Mouse (Mus musculus) myocyte (in vitro differentiated cells): ENCODE results near the gene Cyfip1. TPM values are rescaled to one million over a fixed set of nuclear protein-coding genes. Genes with fewer than 3 reads are reported as not detected.

ENCODE experiments used
- H3K27me3 ChIP-seq: one replicate; pipeline ENCODE4 v1.6.1; 2011; ENCODE audit not compliant: control insufficient read depth, insufficient read depth, insufficient read length
- H3K36me3 ChIP-seq: one replicate; pipeline ENCODE4 v1.6.1; 2011; ENCODE audit not compliant: control insufficient read depth, insufficient read depth
- H3K4me2 ChIP-seq: one replicate; pipeline ENCODE4 v1.6.1; 2011; ENCODE audit warnings: low read depth, control low read depth
- H3K4me3 ChIP-seq: one replicate; pipeline ENCODE4 v1.5.1; 2011; ENCODE audit warnings: mild to moderate bottlenecking, control low read depth, moderate library complexity
- H3K79me2 ChIP-seq: one replicate; pipeline ENCODE4 v1.6.1; 2011; ENCODE audit not compliant: control insufficient read depth, insufficient read depth
- H3ac ChIP-seq: one replicate; pipeline ENCODE4 v1.6.1; 2011; ENCODE audit not compliant: control insufficient read depth, insufficient read length
- CEBPB ChIP-seq: IDR thresholded peaks from 2 replicates; pipeline ENCODE4 v1.6.1; 2011; ENCODE audit warnings: mild to moderate bottlenecking, moderate library complexity; ENCODE audit not compliant: poor library complexity, insufficient read depth, severe bottlenecking
- E2F4 ChIP-seq: IDR thresholded peaks from one replicate; pipeline ENCODE4 v1.6.1; 2011; ENCODE audit warnings: mild to moderate bottlenecking, control low read depth, moderate library complexity; ENCODE audit not compliant: insufficient read depth
- MAX ChIP-seq: IDR thresholded peaks from one replicate; pipeline ENCODE4 v1.6.1; 2011; ENCODE audit warnings: low read depth, mild to moderate bottlenecking, control low read depth
- MYOD1 ChIP-seq, 3 experiments: IDR thresholded peaks; one replicate each; pipeline ENCODE4 v1.6.1; 2011; ENCODE audit warnings: control low read depth in 2 of 3, low read depth in 2 of 3, mild to moderate bottlenecking in 2 of 3, moderate library complexity in 1 of 3; ENCODE audit not compliant: insufficient read length in 2 of 3, control insufficient read depth in 1 of 3
- MYOG ChIP-seq, 3 experiments: IDR thresholded peaks; one replicate each; pipeline ENCODE4 v1.6.1; 2011; ENCODE audit warnings: control low read depth in 2 of 3, low read depth in 2 of 3, mild to moderate bottlenecking in 2 of 3; ENCODE audit not compliant: insufficient read length in 2 of 3, control insufficient read depth in 1 of 3, insufficient read depth in 1 of 3
- POLR2A ChIP-seq: IDR thresholded peaks from one replicate; pipeline ENCODE4 v1.6.1; 2011; ENCODE audit warnings: low read depth, mild to moderate bottlenecking, control low read depth, moderate library complexity; ENCODE audit not compliant: insufficient read length
- POLR2AphosphoS2 ChIP-seq: IDR thresholded peaks from one replicate; pipeline ENCODE4 v1.6.1; 2011; ENCODE audit warnings: low read depth, control low read depth; ENCODE audit not compliant: insufficient read length
- REST ChIP-seq: IDR thresholded peaks from one replicate; pipeline ENCODE4 v1.6.1; 2011; ENCODE audit warnings: mild to moderate bottlenecking, control low read depth, moderate library complexity; ENCODE audit not compliant: insufficient read depth, insufficient read length
- SRF ChIP-seq: IDR thresholded peaks from one replicate; pipeline ENCODE4 v1.6.1; 2011; ENCODE audit warnings: low read depth; ENCODE audit not compliant: control insufficient read depth, insufficient read length
- TCF12 ChIP-seq: IDR thresholded peaks from one replicate; pipeline ENCODE4 v1.6.1; 2011; ENCODE audit warnings: mild to moderate bottlenecking, control low read depth; ENCODE audit not compliant: poor library complexity, insufficient read depth, severe bottlenecking
- TCF3 ChIP-seq: IDR thresholded peaks from one replicate; pipeline ENCODE4 v1.6.1; 2011; ENCODE audit warnings: low read depth, control low read depth; ENCODE audit not compliant: insufficient read length
- USF1 ChIP-seq: IDR thresholded peaks from one replicate; pipeline ENCODE4 v1.6.1; 2011; ENCODE audit warnings: low read depth, mild to moderate bottlenecking, control low read depth, moderate library complexity
- polyA plus RNA-seq: library from polyadenylated mRNA; unstranded; fragments of >200 nt; fragmentation: generic; extraction: Trizol; gene quantifications from one replicate; pipeline ENCODE4 v1.2.1, GENCODE M21; 2012; ENCODE audit warnings: missing spikeins

Gene Cyfip1
- polyA plus RNA-seq, 1 experiment: 53.0 TPM

GRCm38 (mm10) chr7:55938341-55938740, 96.8 kb downstream of the Cyfip1 start:
- H3K36me3 ChIP-seq: peaks cover 19% of the 10 kb centered on the region
- no peak overlapping the region for H3K4me3 ChIP-seq
- no peak for TF ChIP-seq MAX
- no peak for TF ChIP-seq MYOD1 (IDR thresholded peaks at IDR 0.05; ENCODE audit: control insufficient read depth in 1 of 3, insufficient read length in 2 of 3, low read depth in 2 of 3)
- no peak for TF ChIP-seq CEBPB
- no peak for TF ChIP-seq E2F4
- TF ChIP-seq MYOG (IDR thresholded peaks at IDR 0.05; ENCODE audit: control insufficient read depth in 1 of 3, insufficient read depth in 1 of 3, insufficient read length in 2 of 3, low read depth in 2 of 3): no peak
- no peak for TF ChIP-seq SRF
- no peak for TF ChIP-seq TCF3
- no peak for TF ChIP-seq POLR2A
- H3K27me3 ChIP-seq: no peaks in the 10 kb centered on the region
- H3ac ChIP-seq: no peak overlapping the region
- H3K79me2 ChIP-seq: peaks cover 8% of the 10 kb centered on the region
- no peak overlapping the region for H3K4me2 ChIP-seq

GRCm38 (mm10) chr7:55956054-55956453, 114.5 kb downstream of the Cyfip1 start:
- no peaks in the 10 kb centered on the region for H3K27me3 ChIP-seq
- H3K4me3 ChIP-seq: no peak overlapping the region
- H3K79me2 ChIP-seq: peaks cover 64% of the 10 kb centered on the region
- H3K36me3 ChIP-seq: no peaks in the 10 kb centered on the region
- no peak for TF ChIP-seq MYOG (IDR thresholded peaks at IDR 0.05; ENCODE audit: control insufficient read depth in 1 of 3, insufficient read depth in 1 of 3, insufficient read length in 2 of 3, low read depth in 2 of 3)
- TF ChIP-seq TCF12: no peak
- TF ChIP-seq MAX: no peak
- no peak for TF ChIP-seq USF1
- TF ChIP-seq E2F4: no peak
- TF ChIP-seq MYOD1 (IDR thresholded peaks at IDR 0.05; ENCODE audit: control insufficient read depth in 1 of 3, insufficient read length in 2 of 3, low read depth in 2 of 3): no peak
- TF ChIP-seq REST: no peak
- TF ChIP-seq CEBPB: no peak
- TF ChIP-seq POLR2A: no peak
- TF ChIP-seq SRF: no peak
- TF ChIP-seq POLR2AphosphoS2: no peak
- no peak overlapping the region for H3K4me2 ChIP-seq
- H3ac ChIP-seq: no peak overlapping the region

- Histone ChIP-seq H3K79me2 (peaks cover 74% of the 10 kb centered on the region), H3ac (no peak overlapping the region), H3K27me3 (no peaks in the 10 kb centered on the region), H3K4me2 (no peak overlapping the region), H3K4me3 (no peak overlapping the region), H3K36me3 (no peaks in the 10 kb centered on the region)
- TF ChIP-seq MYOD1 (IDR thresholded peaks at IDR 0.05; ENCODE audit: control insufficient read depth in 1 of 3, insufficient read length in 2 of 3, low read depth in 2 of 3): no peak
- TF ChIP-seq POLR2AphosphoS2: no peak
- no peak for TF ChIP-seq TCF12
- no peak for TF ChIP-seq USF1
- TF ChIP-seq TCF3: no peak
- no peak for TF ChIP-seq REST
- TF ChIP-seq CEBPB: no peak
- TF ChIP-seq MAX: no peak
- TF ChIP-seq MYOG (IDR thresholded peaks at IDR 0.05; ENCODE audit: control insufficient read depth in 1 of 3, insufficient read depth in 1 of 3, insufficient read length in 2 of 3, low read depth in 2 of 3): no peak
- TF ChIP-seq SRF: no peak
- no peak for TF ChIP-seq POLR2A
These were observed 115.6 kb downstream of the Cyfip1 start for GRCm38 (mm10) chr7:55957178-55957577.

- no peaks in the 10 kb centered on the region for H3K36me3 ChIP-seq
- H3K4me2 ChIP-seq: no peak overlapping the region
- TF ChIP-seq USF1 (no peak), CEBPB (no peak), POLR2AphosphoS2 (no peak), MYOG (IDR thresholded peaks at IDR 0.05; ENCODE audit: control insufficient read depth in 1 of 3, insufficient read depth in 1 of 3, insufficient read length in 2 of 3, low read depth in 2 of 3) (no peak), TCF12 (no peak), REST (no peak), MAX (no peak), MYOD1 (IDR thresholded peaks at IDR 0.05; ENCODE audit: control insufficient read depth in 1 of 3, insufficient read length in 2 of 3, low read depth in 2 of 3) (no peak), E2F4 (no peak), SRF (no peak), POLR2A (no peak), TCF3 (no peak)
- peaks cover 74% of the 10 kb centered on the region for H3K79me2 ChIP-seq
- no peaks in the 10 kb centered on the region for H3K27me3 ChIP-seq
- H3K4me3 ChIP-seq: no peak overlapping the region
- H3ac ChIP-seq: no peak overlapping the region
These were observed 116.4 kb downstream of the Cyfip1 start for GRCm38 (mm10) chr7:55957916-55958315.

- H3K4me3 ChIP-seq: no peak overlapping the region
- H3K4me2 ChIP-seq: no peak overlapping the region
- no peaks in the 10 kb centered on the region for H3K36me3 ChIP-seq
- H3K27me3 ChIP-seq: no peaks in the 10 kb centered on the region
- peaks cover 64% of the 10 kb centered on the region for H3K79me2 ChIP-seq
- no peak overlapping the region for H3ac ChIP-seq
- TF ChIP-seq POLR2AphosphoS2: no peak
- TF ChIP-seq MAX: no peak
- no peak for TF ChIP-seq POLR2A
- TF ChIP-seq TCF12: no peak
These were observed 118.3 kb downstream of the Cyfip1 start for GRCm38 (mm10) chr7:55959801-55960200.
